Mouse (Mus musculus) liver, embryonic 15.5 days (tissue): Measurements from ENCODE around the gene Pola1. TPM values are rescaled to one million over a fixed set of nuclear protein-coding genes. Genes with fewer than 3 reads are reported as not detected.
A peak's percentile ranks its signal among the peaks of the same experiment; 100 is the strongest.

ENCODE experiments used
- ATAC-seq: fragments of 200-750 bp; cut with Nextera tagmentation; 2 replicates; pipeline ENCODE4 v1.8.0; 2017; ENCODE audit warnings: moderate number of reproducible peaks, mild to moderate bottlenecking, moderate library complexity; ENCODE audit not compliant: insufficient read depth
- H3K27ac ChIP-seq: fragments of 300-500 bp; sonication (generic); replicated peaks from 2 replicates; pipeline ENCODE4 v1.5.1; 2015; ENCODE audit warnings: mild to moderate bottlenecking, inconsistent platforms
- H3K27me3 ChIP-seq: fragments of 300-500 bp; sonication (generic); 2 replicates; pipeline ENCODE4 v1.6.1; 2015; ENCODE audit warnings: mild to moderate bottlenecking, inconsistent platforms
- H3K36me3 ChIP-seq: fragments of 300-500 bp; sonication (generic); replicated peaks from 2 replicates; pipeline ENCODE4 v1.6.1; 2015; ENCODE audit warnings: moderate library complexity, mild to moderate bottlenecking, inconsistent platforms
- H3K4me1 ChIP-seq: fragments of 300-500 bp; sonication (generic); replicated peaks from 2 replicates; pipeline ENCODE4 v1.6.1; 2015; ENCODE audit warnings: inconsistent platforms
- H3K4me2 ChIP-seq: fragments of 300-500 bp; sonication (generic); 2 replicates; pipeline ENCODE4 v1.6.1; 2015; ENCODE audit warnings: moderate library complexity, mild to moderate bottlenecking, inconsistent platforms
- H3K4me3 ChIP-seq: fragments of 300-500 bp; sonication (generic); replicated peaks from 2 replicates; pipeline ENCODE4 v1.5.1; 2015; ENCODE audit warnings: mild to moderate bottlenecking, inconsistent platforms
- H3K9ac ChIP-seq: fragments of 300-500 bp; sonication (generic); 2 replicates; pipeline ENCODE4 v1.6.1; 2015; ENCODE audit warnings: moderate library complexity, mild to moderate bottlenecking, inconsistent platforms
- H3K9me3 ChIP-seq: fragments of 300-500 bp; sonication (generic); replicated peaks from 2 replicates; pipeline ENCODE4 v1.6.1; 2016; ENCODE audit warnings: inconsistent platforms
- WGBS: fragments of 180-500 bp; shearing (Covaris S2); methylation state at CpG from one replicate; pipeline ENCODE4 v1.1.7; 2015; ENCODE audit warnings: mixed read lengths; ENCODE audit not compliant: insufficient replicate concordance; 5-methylcytosine and 5-hydroxymethylcytosine counted together
- polyA plus RNA-seq: library from polyadenylated mRNA; unstranded; fragments of >200 nt; fragmentation: Nextera tagmentation; extraction: Ambion mirVana; gene quantifications from 2 replicates; pipeline ENCODE4 v1.2.1, GENCODE M21; 2015

Pola1 gene
- polyA plus RNA-seq, 1 experiment from 2014 or later = 14.4 TPM

DNA sequence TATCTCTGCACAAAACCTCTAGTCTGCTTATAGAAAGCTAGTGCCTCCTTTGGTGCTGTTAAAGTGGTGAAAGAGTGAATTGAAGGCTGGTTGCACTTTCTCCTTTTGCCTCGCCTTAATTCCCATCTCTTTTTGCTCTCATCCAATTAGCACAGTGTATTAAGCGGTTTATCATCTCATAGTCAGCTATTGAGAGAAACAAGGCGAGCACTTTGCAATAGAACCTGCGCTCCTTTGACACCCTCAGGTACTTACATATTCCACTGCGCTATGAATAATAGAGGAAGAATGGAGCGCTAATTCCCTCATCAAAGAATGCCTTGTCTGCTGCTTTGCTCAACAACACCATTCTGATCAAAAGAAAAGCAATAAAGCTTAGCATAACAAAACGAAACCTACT, 330.2 kb downstream of the Pola1 start:
- Histone ChIP-seq H3K4me2 (no peak overlapping the region), H3K27ac (no peak overlapping the region), H3K9ac (no peak overlapping the region), H3K4me1 (no peaks in the 10 kb centered on the region), H3K9me3 (no peaks in the 10 kb centered on the region), H3K36me3 (no peaks in the 10 kb centered on the region), H3K4me3 (no peak overlapping the region), H3K27me3 (peaks cover 71% of the 10 kb centered on the region)
- ATAC-seq = no peak
- WGBS = 7% methylated on average over 7 of the region's 7 CpGs

DNA sequence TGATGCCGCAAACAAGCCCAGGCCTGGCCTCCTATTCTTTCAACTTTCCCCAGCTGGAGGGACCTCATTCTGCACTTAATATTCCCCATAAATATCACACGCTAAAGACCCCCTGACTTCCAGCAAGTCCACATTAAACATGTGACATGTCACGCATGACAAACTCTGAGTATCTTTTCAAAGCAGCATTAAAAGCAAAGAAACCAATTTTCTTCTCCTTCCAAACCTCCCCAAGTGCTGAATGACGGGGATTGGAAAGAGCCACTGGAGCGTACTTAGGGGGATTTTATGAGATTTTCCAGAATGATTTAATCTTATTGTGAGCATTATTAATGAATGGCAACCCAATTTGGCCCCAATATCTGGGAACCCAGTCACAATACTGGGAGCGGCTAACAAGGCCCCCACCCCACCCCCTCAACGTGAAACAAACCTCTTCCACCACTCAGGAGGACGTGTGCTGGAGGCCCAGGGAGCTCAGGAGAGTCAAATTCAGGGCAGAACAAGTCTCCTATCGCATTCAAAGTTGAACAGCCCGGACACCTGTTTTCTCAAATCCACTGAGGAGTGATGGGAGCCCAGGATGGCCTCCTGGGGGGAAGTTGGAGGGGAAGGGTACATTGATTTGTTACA, 331.7 kb downstream of the Pola1 start:
- no peak overlapping the region for H3K27ac ChIP-seq
- ATAC-seq = no peak
- no peaks in the 10 kb centered on the region for H3K4me1 ChIP-seq
- no peak overlapping the region for H3K9ac ChIP-seq
- no peak overlapping the region for H3K4me3 ChIP-seq
- H3K27me3 ChIP-seq = peaks cover 86% of the 10 kb centered on the region
- H3K36me3 ChIP-seq = no peaks in the 10 kb centered on the region
- 19% methylated on average over 10 of the region's 10 CpGs for WGBS
- H3K4me2 ChIP-seq = no peak overlapping the region
- H3K9me3 ChIP-seq = no peaks in the 10 kb centered on the region

DNA sequence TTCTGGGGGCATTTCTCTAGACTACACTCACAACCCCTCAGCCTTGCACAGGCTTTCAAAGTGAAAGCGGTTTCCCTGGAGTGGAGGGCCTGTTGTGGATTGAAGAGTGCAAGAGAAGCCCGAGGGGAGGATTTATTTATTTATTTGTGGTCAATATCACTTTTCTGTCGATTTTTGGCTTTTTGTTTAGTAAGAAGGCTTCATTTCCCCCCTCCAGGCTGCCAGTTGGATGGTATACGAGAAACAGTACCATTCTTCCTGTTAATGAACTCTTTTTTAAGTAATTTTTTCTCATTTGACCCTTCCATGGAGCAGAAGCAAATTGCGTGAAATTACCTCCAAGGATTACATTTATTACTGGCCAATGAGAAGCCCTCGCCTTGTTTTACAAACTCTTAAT, 332.2 kb downstream of the Pola1 start:
- H3K9me3 ChIP-seq = no peaks in the 10 kb centered on the region
- ATAC-seq = no peak
- no peaks in the 10 kb centered on the region for H3K36me3 ChIP-seq
- no peak overlapping the region for H3K9ac ChIP-seq
- H3K27me3 ChIP-seq = peaks cover 91% of the 10 kb centered on the region
- H3K4me3 ChIP-seq = no peak overlapping the region
- no peaks in the 10 kb centered on the region for H3K4me1 ChIP-seq
- WGBS = 19% methylated on average over 6 of the region's 6 CpGs
- H3K4me2 ChIP-seq = no peak overlapping the region
- H3K27ac ChIP-seq = no peak overlapping the region

DNA sequence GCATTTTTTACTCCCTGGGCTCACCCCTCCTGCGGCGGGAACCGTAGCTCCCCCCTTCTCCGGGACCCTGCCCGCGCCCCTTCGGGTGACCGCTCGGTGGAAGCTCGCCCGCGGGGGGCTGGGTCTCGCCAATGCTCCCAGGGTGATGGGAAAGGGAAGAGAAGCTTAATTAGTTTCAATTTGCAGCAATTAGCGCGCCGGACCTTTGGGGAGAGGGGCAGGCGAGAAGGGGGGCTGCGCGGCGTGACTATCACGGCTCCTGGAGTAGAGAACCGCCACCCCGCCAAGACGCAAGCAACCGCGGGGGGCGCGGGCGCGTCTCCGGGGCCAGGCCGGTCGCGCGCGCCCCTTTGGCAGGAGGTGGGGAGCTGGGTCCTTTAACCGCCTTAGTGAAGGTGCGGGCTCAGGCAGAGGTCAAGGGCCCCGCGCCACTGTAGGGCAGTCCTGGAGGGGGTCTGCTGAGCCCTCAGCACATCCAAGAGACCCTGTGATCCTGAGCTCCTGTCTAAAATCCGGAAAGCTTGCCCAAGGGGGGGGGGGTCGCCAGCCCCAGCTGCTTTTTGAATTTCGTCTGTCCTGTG, 332.8 kb downstream of the Pola1 start:
- 11% methylated on average over 43 of the region's 43 CpGs for WGBS
- Histone ChIP-seq H3K27ac (no peak overlapping the region), H3K9me3 (no peaks in the 10 kb centered on the region), H3K4me1 (no peaks in the 10 kb centered on the region), H3K4me3 (peak overlapping the region; percentile 25), H3K4me2 (peak overlapping the region; percentile 41), H3K27me3 (peaks cover 95% of the 10 kb centered on the region), H3K36me3 (no peaks in the 10 kb centered on the region), H3K9ac (no peak overlapping the region)
- ATAC-seq = no peak

DNA sequence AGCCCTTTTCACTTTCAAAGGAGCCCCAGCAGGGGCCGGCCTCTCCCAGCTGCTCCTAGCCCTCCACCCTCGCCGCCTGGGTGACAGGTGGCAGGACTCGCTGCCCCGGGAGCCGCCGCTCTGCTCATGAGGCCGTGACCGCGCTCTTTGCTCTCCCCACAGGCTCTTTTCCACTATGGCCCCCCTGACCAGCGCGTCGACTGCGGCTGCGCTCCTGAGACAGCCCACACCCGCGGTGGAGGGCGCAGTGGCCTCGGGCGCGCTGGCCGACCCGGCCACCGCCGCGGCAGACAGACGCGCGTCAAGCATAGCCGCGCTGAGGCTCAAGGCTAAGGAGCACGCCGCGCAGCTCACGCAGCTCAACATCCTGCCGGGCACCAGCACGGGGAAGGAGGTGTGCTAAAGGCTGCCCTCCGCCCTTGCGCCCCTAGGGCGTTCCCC, 334.9 kb downstream of the Pola1 start:
- no peak for ATAC-seq
- Histone ChIP-seq H3K27ac (no peak overlapping the region), H3K36me3 (no peaks in the 10 kb centered on the region), H3K27me3 (peaks cover 100% of the 10 kb centered on the region), H3K4me3 (no peak overlapping the region; the same call in 1 of the 2 replicates), H3K9ac (no peak overlapping the region), H3K4me2 (peak overlapping the region; percentile 30), H3K4me1 (no peaks in the 10 kb centered on the region), H3K9me3 (no peaks in the 10 kb centered on the region)
- WGBS = 14% methylated on average over 40 of the region's 40 CpGs

DNA sequence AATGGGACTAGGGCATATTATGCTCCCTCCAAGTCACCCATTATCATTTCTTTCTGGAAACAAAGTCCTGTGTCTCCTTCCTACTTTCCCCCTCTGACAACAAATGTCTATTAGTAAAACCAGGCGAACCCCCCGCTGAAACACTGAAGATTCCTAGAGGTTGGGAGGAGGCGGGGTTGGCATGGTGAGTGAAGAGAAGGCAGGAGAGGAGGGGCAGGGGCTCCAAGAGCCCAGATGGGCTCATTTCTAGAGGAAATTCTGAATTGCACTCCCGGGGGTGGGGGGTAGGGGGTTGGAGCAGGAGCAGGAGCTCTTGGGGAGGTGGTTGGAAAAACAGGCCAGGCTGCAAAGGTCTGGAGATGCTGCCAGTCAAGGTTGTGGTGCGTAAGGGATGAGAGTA, 336.1 kb downstream of the Pola1 start:
- Histone ChIP-seq H3K27ac (no peak overlapping the region), H3K4me2 (no peak overlapping the region), H3K4me3 (no peak overlapping the region), H3K9ac (no peak overlapping the region), H3K4me1 (no peaks in the 10 kb centered on the region), H3K27me3 (peaks cover 100% of the 10 kb centered on the region), H3K36me3 (no peaks in the 10 kb centered on the region), H3K9me3 (no peaks in the 10 kb centered on the region)
- 19% methylated on average over 5 of the region's 5 CpGs for WGBS
- ATAC-seq = no peak

DNA sequence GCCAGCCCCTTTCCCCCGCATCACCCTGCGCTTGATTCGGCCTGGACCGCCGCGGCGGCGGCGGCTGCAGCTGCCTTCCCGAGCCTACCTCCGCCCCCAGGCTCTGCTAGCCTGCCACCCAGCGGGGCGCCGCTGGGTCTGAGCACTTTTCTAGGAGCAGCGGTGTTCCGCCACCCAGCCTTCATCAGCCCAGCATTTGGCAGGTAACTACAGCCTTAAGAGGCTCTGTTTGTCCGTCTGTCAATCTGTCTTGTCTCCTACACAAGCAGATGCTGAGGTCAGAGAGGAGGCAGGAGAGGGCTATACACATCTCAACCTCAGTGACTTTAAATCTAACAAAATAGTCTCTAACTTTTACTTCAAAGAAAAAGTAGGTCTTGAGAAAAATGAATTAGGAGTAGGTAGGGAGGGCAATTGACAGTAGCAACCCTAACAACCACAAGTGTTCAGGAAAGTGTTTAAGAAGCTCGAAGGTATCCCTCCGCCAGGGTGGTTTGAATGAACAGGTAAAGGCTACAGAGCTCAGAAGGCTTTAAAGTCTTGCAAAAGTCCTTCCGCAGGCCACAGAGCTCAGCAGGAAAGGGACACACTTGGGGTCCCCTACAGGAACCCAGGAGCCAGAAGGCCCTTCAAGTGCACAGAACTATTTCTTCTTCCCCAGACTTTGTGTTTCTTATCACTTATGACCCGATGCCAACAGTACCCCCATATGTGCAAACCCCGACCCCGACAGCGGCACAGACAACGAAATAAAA, 337.0 kb downstream of the Pola1 start:
- no peak for ATAC-seq
- H3K27me3 ChIP-seq = peaks cover 100% of the 10 kb centered on the region
- H3K9me3 ChIP-seq = no peaks in the 10 kb centered on the region
- H3K36me3 ChIP-seq = no peaks in the 10 kb centered on the region
- no peak overlapping the region for H3K27ac ChIP-seq
- H3K4me3 ChIP-seq = no peak overlapping the region
- H3K4me2 ChIP-seq = no peak overlapping the region
- no peaks in the 10 kb centered on the region for H3K4me1 ChIP-seq
- H3K9ac ChIP-seq = no peak overlapping the region
- WGBS = 14% methylated on average over 25 of the region's 25 CpGs

DNA sequence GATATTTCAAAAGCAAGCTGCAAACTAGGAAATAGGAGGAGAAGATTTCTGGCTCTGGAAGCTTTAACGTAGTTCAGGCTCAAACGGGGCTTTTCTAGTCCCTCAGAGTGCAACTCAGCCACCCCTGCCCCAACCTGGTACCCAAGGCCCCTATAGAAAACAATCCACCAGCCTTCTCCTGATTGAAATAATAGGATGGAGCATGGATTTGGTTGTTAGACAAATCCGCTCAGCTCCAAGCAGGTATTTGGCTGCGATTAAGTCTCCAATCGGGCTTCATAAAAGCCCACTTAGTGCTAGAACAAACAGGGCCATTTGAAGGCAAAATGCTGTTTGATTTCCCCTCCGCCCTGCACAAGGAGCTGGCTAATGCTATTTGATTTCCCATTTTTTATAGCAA, 339.9 kb downstream of the Pola1 start:
- H3K36me3 ChIP-seq = no peaks in the 10 kb centered on the region
- H3K9me3 ChIP-seq = no peaks in the 10 kb centered on the region
- H3K4me3 ChIP-seq = no peak overlapping the region
- no peak for ATAC-seq
- H3K27ac ChIP-seq = no peak overlapping the region
- H3K4me2 ChIP-seq = no peak overlapping the region
- peaks cover 5% of the 10 kb centered on the region; the same call in 1 of the 2 replicates for H3K4me1 ChIP-seq
- H3K27me3 ChIP-seq = peaks cover 100% of the 10 kb centered on the region
- 21% methylated on average over 6 of the region's 6 CpGs for WGBS
- no peak overlapping the region for H3K9ac ChIP-seq

DNA sequence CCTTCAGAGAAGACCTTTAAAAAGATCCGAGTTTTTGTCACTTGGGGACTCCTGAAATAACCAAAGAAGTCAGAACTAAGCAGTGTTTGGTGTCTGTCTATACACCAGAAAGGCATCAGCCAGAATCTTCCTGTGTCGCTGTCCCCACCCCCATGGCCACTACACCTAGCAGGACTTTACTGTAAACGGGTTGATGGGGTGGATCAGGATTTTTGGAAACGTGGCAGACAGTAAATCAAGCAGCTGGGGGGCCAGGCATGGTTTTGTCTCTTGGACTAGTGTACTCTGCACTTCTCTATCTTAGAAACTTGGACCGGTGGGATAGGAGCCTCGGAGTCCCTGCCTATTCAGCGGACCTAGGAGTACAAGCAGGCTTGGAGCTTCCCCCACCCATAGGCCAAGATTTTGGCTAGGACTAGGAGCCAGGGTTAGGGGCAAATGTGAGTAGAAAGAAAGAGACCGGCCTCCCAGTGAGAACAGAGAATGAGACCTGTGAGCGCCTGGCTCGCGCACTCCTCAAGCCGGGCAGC, 342.0 kb downstream of the Pola1 start:
- Histone ChIP-seq H3K9ac (no peak overlapping the region), H3K27ac (no peak overlapping the region), H3K4me2 (no peak overlapping the region), H3K27me3 (peaks cover 100% of the 10 kb centered on the region), H3K4me1 (peaks cover 5% of the 10 kb centered on the region; the same call in 1 of the 2 replicates), H3K4me3 (no peak overlapping the region), H3K9me3 (no peaks in the 10 kb centered on the region), H3K36me3 (no peaks in the 10 kb centered on the region)
- 7% methylated on average over 12 of the region's 12 CpGs for WGBS
- no peak for ATAC-seq

DNA sequence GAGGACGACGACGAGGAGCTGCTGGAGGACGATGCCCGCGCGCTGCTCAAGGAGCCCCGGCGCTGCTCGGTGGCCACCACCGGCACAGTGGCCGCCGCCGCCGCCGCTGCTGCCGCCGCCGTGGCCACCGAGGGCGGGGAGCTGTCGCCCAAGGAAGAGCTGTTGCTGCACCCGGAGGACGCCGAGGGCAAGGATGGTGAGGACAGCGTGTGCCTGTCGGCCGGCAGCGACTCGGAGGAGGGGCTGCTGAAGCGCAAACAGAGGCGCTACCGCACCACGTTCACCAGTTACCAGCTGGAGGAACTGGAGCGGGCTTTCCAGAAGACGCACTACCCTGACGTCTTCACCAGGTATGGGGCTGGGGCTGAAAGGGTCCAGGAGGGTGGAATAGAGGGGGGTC, 342.9 kb downstream of the Pola1 start:
- no peak overlapping the region for H3K9ac ChIP-seq
- WGBS = 18% methylated on average over 37 of the region's 37 CpGs
- peaks cover 100% of the 10 kb centered on the region for H3K27me3 ChIP-seq
- H3K36me3 ChIP-seq = no peaks in the 10 kb centered on the region
- no peak overlapping the region for H3K27ac ChIP-seq
- H3K4me2 ChIP-seq = peak overlapping the region; percentile 51
- ATAC-seq = no peak
- peaks cover 5% of the 10 kb centered on the region; the same call in 1 of the 2 replicates for H3K4me1 ChIP-seq
- H3K9me3 ChIP-seq = no peaks in the 10 kb centered on the region
- H3K4me3 ChIP-seq = peak overlapping the region; percentile 32

DNA sequence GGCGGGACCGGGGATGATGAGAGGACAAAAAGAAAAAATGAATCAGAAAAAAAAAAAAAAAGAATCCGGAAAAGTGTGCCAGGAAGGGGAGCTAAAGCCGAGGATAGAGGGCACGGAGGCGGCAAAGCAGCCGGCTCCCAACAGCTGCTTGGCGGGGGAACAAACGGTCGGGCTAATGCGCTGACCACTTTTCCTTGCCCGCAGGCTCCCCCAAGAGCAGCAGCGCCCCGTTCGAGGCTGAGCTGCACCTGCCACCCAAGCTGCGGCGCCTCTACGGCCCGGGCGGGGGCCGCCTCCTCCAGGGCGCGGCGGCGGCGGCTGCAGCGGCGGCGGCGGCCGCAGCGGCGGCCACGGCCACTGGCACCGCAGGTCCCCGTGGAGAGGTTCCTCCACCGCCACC, 343.6 kb downstream of the Pola1 start:
- H3K9me3 ChIP-seq = no peaks in the 10 kb centered on the region
- H3K4me2 ChIP-seq = peak overlapping the region; percentile 51
- H3K4me1 ChIP-seq = peaks cover 5% of the 10 kb centered on the region; the same call in 1 of the 2 replicates
- H3K36me3 ChIP-seq = no peaks in the 10 kb centered on the region
- H3K27ac ChIP-seq = no peak overlapping the region
- ATAC-seq = no peak
- 8% methylated on average over 21 of the region's 37 CpGs for WGBS
- H3K27me3 ChIP-seq = peaks cover 97% of the 10 kb centered on the region
- H3K4me3 ChIP-seq = peak overlapping the region; percentile 32
- H3K9ac ChIP-seq = no peak overlapping the region
